Mouse (Mus musculus) liver, adult (tissue): ENCODE measurements at regions not wholly inside any gene's neighbourhood (a gene's known extent, or its start where the extent isn't known, plus 50 kb on each side); places are given as distances from the start of the nearest gene placed in this dataset.

ENCODE experiments used
- GATA4 ChIP-seq: IDR thresholded peaks from 2 replicates; pipeline ENCODE4 v1.6.1; 2014; ENCODE audit warnings: mild to moderate bottlenecking, low read length; ENCODE audit not compliant: insufficient replicate concordance

GRCm38 (mm10) chr9:120733681-120734465 is 162.6 kb downstream of the Rpl14 start:
- TF ChIP-seq GATA4: no peak

GRCm38 (mm10) chr9:120735217-120735616 is 164.0 kb downstream of the Rpl14 start:
- no peak for TF ChIP-seq GATA4

- TF ChIP-seq GATA4: no peak
Observed at GRCm38 (mm10) chr9:120737956-120738355, 166.7 kb downstream of the Rpl14 start.

- TF ChIP-seq GATA4: no peak
Observed at GRCm38 (mm10) chr9:120739199-120739952, 168.1 kb downstream of the Rpl14 start.

GRCm38 (mm10) chr9:120739953-120740524 is 168.8 kb downstream of the Rpl14 start:
- no peak for TF ChIP-seq GATA4

GRCm38 (mm10) chr9:120741521-120741920 is 170.3 kb downstream of the Rpl14 start:
- no peak for TF ChIP-seq GATA4

GRCm38 (mm10) chr9:120743455-120743854 is 172.2 kb downstream of the Rpl14 start:
- TF ChIP-seq GATA4: peak; percentile 70

GRCm38 (mm10) chr9:120745674-120746073 is 174.4 kb downstream of the Rpl14 start:
- TF ChIP-seq GATA4: no peak

- no peak for TF ChIP-seq GATA4
Observed at GRCm38 (mm10) chr9:120750820-120751219, 178.2 kb upstream of the Ctnnb1 start.

GRCm38 (mm10) chr9:120751686-120752484 is 177.1 kb upstream of the Ctnnb1 start:
- TF ChIP-seq GATA4: no peak

GRCm38 (mm10) chr9:120754151-120754550 is 174.9 kb upstream of the Ctnnb1 start:
- TF ChIP-seq GATA4: no peak

GRCm38 (mm10) chr9:120755486-120755885 is 173.5 kb upstream of the Ctnnb1 start:
- no peak for TF ChIP-seq GATA4

GRCm38 (mm10) chr9:120758003-120758402 is 171.0 kb upstream of the Ctnnb1 start:
- TF ChIP-seq GATA4: no peak

- TF ChIP-seq GATA4: no peak
Observed at GRCm38 (mm10) chr9:120758632-120759031, 170.4 kb upstream of the Ctnnb1 start.

GRCm38 (mm10) chr9:120759771-120760170 is 169.2 kb upstream of the Ctnnb1 start:
- TF ChIP-seq GATA4: no peak

GRCm38 (mm10) chr9:120763802-120764201 is 165.2 kb upstream of the Ctnnb1 start:
- no peak for TF ChIP-seq GATA4

- TF ChIP-seq GATA4: no peak
Observed at GRCm38 (mm10) chr9:120764663-120765062, 164.4 kb upstream of the Ctnnb1 start.
